Mouse (Mus musculus): ENCODE measurements around the gene Phldb2. TPM values are rescaled to one million over a fixed set of nuclear protein-coding genes. Genes with fewer than 3 reads are reported as not detected.
A peak's percentile ranks its signal among the peaks of the same experiment; 100 is the strongest.

Gene Phldb2
- polyA plus RNA-seq, 1 experiment, result 4.7 TPM

DNA sequence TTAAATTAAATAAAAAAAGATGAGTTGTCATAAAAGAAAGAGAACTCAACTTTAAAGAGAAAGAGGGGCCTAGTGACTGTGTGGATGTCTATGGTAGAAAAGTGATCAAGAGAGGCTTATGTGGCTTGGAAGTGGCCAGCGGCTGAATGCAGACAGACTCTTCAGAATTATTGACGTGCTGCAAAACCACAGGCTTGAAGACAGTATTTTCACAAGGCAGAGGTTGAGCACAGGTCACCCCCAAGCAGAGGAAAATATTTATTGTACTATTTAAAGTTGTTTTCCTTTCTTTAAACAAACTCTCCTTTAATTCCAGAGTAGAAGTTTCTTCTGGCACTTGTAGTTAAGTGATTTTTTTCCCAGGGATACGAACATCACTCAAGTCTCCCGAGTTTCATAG lies 63.8 kb downstream of the Phldb2 start:
- TF ChIP-seq POLR2A (IDR thresholded peaks at IDR 0.05; ENCODE audit: borderline replicate concordance, insufficient read depth, low read length) (no peak), CTCF (IDR thresholded peaks at IDR 0.05; ENCODE audit: borderline replicate concordance, insufficient read depth, low read depth, low read length) (no peak)
- whole genome bisulfite sequencing, result 85% methylated on average over 4 of the region's 4 CpGs

DNA sequence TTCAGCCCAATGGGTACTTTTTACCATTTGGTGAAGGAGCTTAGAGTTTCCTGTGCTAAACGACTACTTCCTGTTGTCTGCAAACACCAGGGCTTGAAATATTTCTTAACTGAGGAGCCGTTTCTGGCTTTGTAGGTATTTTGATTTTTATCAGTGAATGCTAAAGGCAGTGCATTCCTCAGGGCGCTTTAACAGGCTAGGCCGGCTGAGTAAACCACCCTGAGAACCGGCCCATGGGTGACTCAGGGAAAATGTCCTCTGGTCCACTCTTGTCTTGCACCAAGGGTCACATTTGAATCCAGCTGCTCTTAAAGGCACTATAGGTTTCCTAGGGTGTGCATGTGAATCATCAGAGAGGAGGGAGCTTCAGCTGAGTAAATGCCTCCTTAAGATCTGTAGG lies 66.8 kb downstream of the Phldb2 start:
- Histone ChIP-seq H3K27ac (ENCODE audit: insufficient read depth, low read length) (no peak overlapping the region), H3K27me3 (ENCODE audit: control insufficient read depth, insufficient read depth, low read length) (no peaks in the 10 kb centered on the region), H3K4me1 (ENCODE audit: control insufficient read depth, insufficient read depth, low read length) (no peaks in the 10 kb centered on the region), H3K4me3 (replicated peaks; ENCODE audit: insufficient read depth, low read depth, low read length) (no peak overlapping the region)
- DNase-seq, result no peak
- WGBS, result 84% methylated on average over 5 of the region's 5 CpGs
- TF ChIP-seq CTCF (IDR thresholded peaks at IDR 0.05; ENCODE audit: borderline replicate concordance, insufficient read depth, low read depth, low read length) (no peak), POLR2A (IDR thresholded peaks at IDR 0.05; ENCODE audit: borderline replicate concordance, insufficient read depth, low read length) (no peak)

More for the DNA sequence above, 63.8 kb downstream of the Phldb2 start:
- no peaks in the 10 kb centered on the region for H3K27me3 ChIP-seq (ENCODE audit: control insufficient read depth, insufficient read depth, low read length)
- no peak overlapping the region for H3K4me3 ChIP-seq (replicated peaks; ENCODE audit: insufficient read depth, low read depth, low read length)
- no peak for DNase-seq
- no peaks in the 10 kb centered on the region for H3K4me1 ChIP-seq (ENCODE audit: control insufficient read depth, insufficient read depth, low read length)
- H3K27ac ChIP-seq (ENCODE audit: insufficient read depth, low read length), result no peak overlapping the region

DNA sequence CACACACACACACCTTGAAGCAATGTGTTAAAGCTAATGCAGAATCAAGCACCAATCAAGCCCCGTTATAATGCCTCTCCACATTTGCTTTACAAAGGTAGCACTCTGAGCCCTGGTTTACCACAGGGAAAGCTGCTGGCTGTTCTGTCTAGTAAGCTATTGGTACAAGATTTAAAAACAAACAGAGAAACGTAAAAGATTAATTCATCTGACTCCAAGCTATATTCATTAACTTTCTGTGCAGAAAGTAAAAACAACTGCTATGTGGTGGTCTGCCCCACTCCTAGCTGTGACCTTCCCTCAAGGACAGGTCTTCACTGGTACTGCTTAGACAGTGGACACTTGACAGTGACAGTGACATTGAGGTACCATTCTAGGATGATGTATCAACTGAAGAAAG lies 69.2 kb downstream of the Phldb2 start:
- no peak overlapping the region for H3K27ac ChIP-seq (ENCODE audit: insufficient read depth, low read length)
- no peak for DNase-seq
- H3K27me3 ChIP-seq (ENCODE audit: control insufficient read depth, insufficient read depth, low read length), result no peaks in the 10 kb centered on the region
- no peaks in the 10 kb centered on the region for H3K4me1 ChIP-seq (ENCODE audit: control insufficient read depth, insufficient read depth, low read length)
- 89% methylated on average over 2 of the region's 2 CpGs for WGBS
- TF ChIP-seq CTCF (IDR thresholded peaks at IDR 0.05; ENCODE audit: borderline replicate concordance, insufficient read depth, low read depth, low read length) (no peak), POLR2A (IDR thresholded peaks at IDR 0.05; ENCODE audit: borderline replicate concordance, insufficient read depth, low read length) (no peak)
- no peak overlapping the region for H3K4me3 ChIP-seq (replicated peaks; ENCODE audit: insufficient read depth, low read depth, low read length)

GRCm38 (mm10) chr16:45881177-45881832 lies 72.1 kb downstream of the Phldb2 start:
- WGBS, result 85% methylated on average over 7 of the region's 7 CpGs
- Histone ChIP-seq H3K27me3 (ENCODE audit: control insufficient read depth, insufficient read depth, low read length) (no peaks in the 10 kb centered on the region), H3K4me3 (replicated peaks; ENCODE audit: insufficient read depth, low read depth, low read length) (no peak overlapping the region), H3K27ac (ENCODE audit: insufficient read depth, low read length) (no peak overlapping the region), H3K4me1 (ENCODE audit: control insufficient read depth, insufficient read depth, low read length) (no peaks in the 10 kb centered on the region)
- no peak for TF ChIP-seq CTCF (IDR thresholded peaks at IDR 0.05; ENCODE audit: borderline replicate concordance, insufficient read depth, low read depth, low read length)
- no peak for TF ChIP-seq POLR2A (IDR thresholded peaks at IDR 0.05; ENCODE audit: borderline replicate concordance, insufficient read depth, low read length)
- DNase-seq, result no peak

GRCm38 (mm10) chr16:45880101-45880751 lies 73.2 kb downstream of the Phldb2 start:
- H3K27me3 ChIP-seq (ENCODE audit: control insufficient read depth, insufficient read depth, low read length), result no peaks in the 10 kb centered on the region
- no peak overlapping the region for H3K27ac ChIP-seq (ENCODE audit: insufficient read depth, low read length)
- TF ChIP-seq CTCF (IDR thresholded peaks at IDR 0.05; ENCODE audit: borderline replicate concordance, insufficient read depth, low read depth, low read length), result no peak
- TF ChIP-seq POLR2A (IDR thresholded peaks at IDR 0.05; ENCODE audit: borderline replicate concordance, insufficient read depth, low read length), result no peak
- no peak for DNase-seq
- no peaks in the 10 kb centered on the region for H3K4me1 ChIP-seq (ENCODE audit: control insufficient read depth, insufficient read depth, low read length)
- WGBS, result 88% methylated on average over 6 of the region's 6 CpGs
- H3K4me3 ChIP-seq (replicated peaks; ENCODE audit: insufficient read depth, low read depth, low read length), result no peak overlapping the region

DNA sequence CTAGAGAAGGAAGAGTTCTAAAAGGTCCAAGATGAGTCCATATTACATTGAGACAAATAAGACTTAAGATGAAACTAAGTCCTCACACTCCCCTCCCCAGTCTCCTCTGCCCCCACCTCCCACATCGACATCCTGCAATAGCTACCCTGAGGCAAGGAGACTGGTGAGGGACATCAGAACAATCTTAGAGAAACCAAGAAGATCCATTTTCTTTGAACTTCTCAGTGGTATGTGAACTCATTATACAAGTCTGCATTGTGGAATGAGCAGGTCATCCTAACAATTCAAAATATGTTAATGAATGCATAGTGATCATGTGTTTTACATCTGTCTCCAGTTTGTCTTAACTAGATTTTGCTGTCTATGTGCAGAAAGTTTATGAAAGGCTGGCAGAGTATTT lies 75.7 kb downstream of the Phldb2 start:
- Histone ChIP-seq H3K27ac (ENCODE audit: insufficient read depth, low read length) (no peak overlapping the region), H3K4me1 (ENCODE audit: control insufficient read depth, insufficient read depth, low read length) (no peaks in the 10 kb centered on the region), H3K27me3 (ENCODE audit: control insufficient read depth, insufficient read depth, low read length) (no peaks in the 10 kb centered on the region), H3K4me3 (replicated peaks; ENCODE audit: insufficient read depth, low read depth, low read length) (no peak overlapping the region)
- TF ChIP-seq POLR2A (IDR thresholded peaks at IDR 0.05; ENCODE audit: borderline replicate concordance, insufficient read depth, low read length) (no peak), CTCF (IDR thresholded peaks at IDR 0.05; ENCODE audit: borderline replicate concordance, insufficient read depth, low read depth, low read length) (no peak)
- DNase-seq, result no peak
- WGBS, result 83% methylated on average over 1 of the region's 1 CpGs

- Histone ChIP-seq H3K27ac (ENCODE audit: insufficient read depth, low read length) (no peak overlapping the region), H3K4me3 (replicated peaks; ENCODE audit: insufficient read depth, low read depth, low read length) (no peak overlapping the region), H3K27me3 (ENCODE audit: control insufficient read depth, insufficient read depth, low read length) (no peaks in the 10 kb centered on the region), H3K4me1 (ENCODE audit: control insufficient read depth, insufficient read depth, low read length) (no peaks in the 10 kb centered on the region)
- TF ChIP-seq CTCF (IDR thresholded peaks at IDR 0.05; ENCODE audit: borderline replicate concordance, insufficient read depth, low read depth, low read length), result no peak
- TF ChIP-seq POLR2A (IDR thresholded peaks at IDR 0.05; ENCODE audit: borderline replicate concordance, insufficient read depth, low read length), result no peak
- no peak for DNase-seq
- WGBS, result 77% methylated on average over 5 of the region's 5 CpGs
Measured at GRCm38 (mm10) chr16:45877171-45877570, 76.2 kb downstream of the Phldb2 start.

GRCm38 (mm10) chr16:45873397-45873796 lies 80.0 kb downstream of the Phldb2 start:
- DNase-seq, result peak in 1 of 2 experiments; percentile 9
- no peaks in the 10 kb centered on the region for H3K4me1 ChIP-seq (ENCODE audit: control insufficient read depth, insufficient read depth, low read length)
- no peak overlapping the region for H3K4me3 ChIP-seq (replicated peaks; ENCODE audit: insufficient read depth, low read depth, low read length)
- TF ChIP-seq CTCF (IDR thresholded peaks at IDR 0.05; ENCODE audit: borderline replicate concordance, insufficient read depth, low read depth, low read length), result no peak
- TF ChIP-seq POLR2A (IDR thresholded peaks at IDR 0.05; ENCODE audit: borderline replicate concordance, insufficient read depth, low read length), result no peak
- WGBS, result 13% methylated on average over 4 of the region's 4 CpGs
- no peak overlapping the region for H3K27ac ChIP-seq (ENCODE audit: insufficient read depth, low read length)
- H3K27me3 ChIP-seq (ENCODE audit: control insufficient read depth, insufficient read depth, low read length), result no peaks in the 10 kb centered on the region

Data from cerebellum, adult 2 months (tissue).